Mouse (Mus musculus): ENCODE measurements around the gene Kcnip1. TPM values are rescaled to one million over a fixed set of nuclear protein-coding genes. Genes with fewer than 3 reads are reported as not detected.

The Kcnip1 gene
- polyA plus RNA-seq, 1 experiment from 2014 or later: not detected

DNA sequence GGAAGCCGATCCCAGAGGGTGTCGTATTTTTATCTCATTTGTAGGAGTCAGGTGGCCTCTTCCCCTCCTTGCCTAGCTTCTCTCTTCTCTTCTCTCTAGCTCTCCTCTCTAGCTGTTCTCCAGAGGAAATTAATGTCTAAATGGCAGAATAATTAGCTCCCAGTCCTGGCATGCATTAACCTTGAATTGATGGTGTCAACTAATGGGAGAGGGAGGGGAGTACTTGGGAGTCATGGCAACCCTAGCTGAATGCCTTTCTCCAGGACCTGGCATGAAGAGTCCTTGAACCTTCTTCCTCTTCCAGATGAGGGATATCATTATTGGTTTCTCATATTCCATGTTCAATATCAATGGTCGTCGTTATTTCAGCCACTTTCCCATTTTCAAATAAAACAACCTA, 396.3 kb downstream of the Kcnip1 start:
- WGBS: 74% methylated on average over 4 of the region's 4 CpGs
- H3K9me3 ChIP-seq (replicated peaks): no peaks in the 10 kb centered on the region
- H3K4me2 ChIP-seq: no peak overlapping the region
- no peak overlapping the region for H3K9ac ChIP-seq
- H3K4me1 ChIP-seq (replicated peaks): no peaks in the 10 kb centered on the region
- H3K4me3 ChIP-seq: no peak overlapping the region
- no peak overlapping the region for H3K27ac ChIP-seq
- no peak for ATAC-seq (replicated peaks; ENCODE audit: insufficient number of reproducible peaks, insufficient read depth, low FRiP score, low read depth)
- no peaks in the 10 kb centered on the region for H3K36me3 ChIP-seq
- no peaks in the 10 kb centered on the region for H3K27me3 ChIP-seq

DNA sequence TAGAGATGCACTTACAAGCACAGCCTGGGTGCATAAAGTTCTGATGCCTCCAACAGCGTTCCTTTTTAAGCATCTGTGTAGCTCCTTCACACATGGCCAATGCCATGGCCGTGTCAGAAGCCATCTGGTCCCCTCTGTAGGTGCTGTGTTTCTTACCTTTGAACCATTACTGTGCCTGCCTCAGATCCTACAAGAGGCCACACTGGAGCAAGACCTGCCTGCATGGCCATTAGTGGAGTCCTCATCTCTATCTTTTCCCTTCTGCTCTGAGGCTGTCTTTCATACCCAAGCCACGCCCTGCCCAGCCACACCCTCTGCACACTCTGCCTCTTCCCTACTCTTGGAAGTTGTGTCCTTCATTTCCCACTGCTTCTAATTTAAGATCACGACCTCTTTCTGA, 400.1 kb downstream of the Kcnip1 start:
- 77% methylated on average over 4 of the region's 4 CpGs for WGBS
- no peak overlapping the region for H3K4me2 ChIP-seq

GRCm38 (mm10) chr11:33590771-33591170, 402.2 kb downstream of the Kcnip1 start:
- H3K36me3 ChIP-seq: no peaks in the 10 kb centered on the region
- H3K4me1 ChIP-seq (replicated peaks): no peaks in the 10 kb centered on the region
- H3K9me3 ChIP-seq (replicated peaks): no peaks in the 10 kb centered on the region
- no peak for ATAC-seq (replicated peaks; ENCODE audit: insufficient number of reproducible peaks, insufficient read depth, low FRiP score, low read depth)
- no peak overlapping the region for H3K27ac ChIP-seq
- 82% methylated on average over 3 of the region's 3 CpGs for WGBS
- no peak overlapping the region for H3K9ac ChIP-seq
- no peaks in the 10 kb centered on the region for H3K27me3 ChIP-seq
- H3K4me2 ChIP-seq: no peak overlapping the region
- H3K4me3 ChIP-seq: no peak overlapping the region

More for the DNA sequence above, 400.1 kb downstream of the Kcnip1 start:
- no peak for ATAC-seq (replicated peaks; ENCODE audit: insufficient number of reproducible peaks, insufficient read depth, low FRiP score, low read depth)
- no peak overlapping the region for H3K27ac ChIP-seq
- H3K4me3 ChIP-seq: no peak overlapping the region
- no peaks in the 10 kb centered on the region for H3K9me3 ChIP-seq (replicated peaks)
- H3K4me1 ChIP-seq (replicated peaks): no peaks in the 10 kb centered on the region
- H3K27me3 ChIP-seq: no peaks in the 10 kb centered on the region
- H3K36me3 ChIP-seq: no peaks in the 10 kb centered on the region
- H3K9ac ChIP-seq: no peak overlapping the region

DNA sequence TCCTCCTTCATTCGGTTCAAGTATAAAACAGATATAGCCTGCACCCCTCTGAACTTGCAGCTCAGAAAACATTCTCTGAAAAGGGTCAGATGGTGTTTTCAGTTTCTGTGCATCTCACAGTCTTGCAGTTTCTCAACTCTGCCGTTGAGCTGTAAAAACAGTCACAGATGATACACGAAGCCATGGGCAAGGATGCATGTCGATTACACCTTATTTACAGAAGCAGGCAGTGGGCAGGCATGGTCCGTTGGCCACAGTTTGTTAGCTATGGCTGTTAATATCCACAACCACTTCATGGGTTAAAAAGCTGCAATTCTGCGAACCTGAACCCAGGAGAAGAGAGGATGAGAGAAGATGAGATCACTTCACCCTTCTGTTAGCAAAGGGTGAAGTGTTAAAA, 406.3 kb downstream of the Kcnip1 start:
- no peak for ATAC-seq (replicated peaks; ENCODE audit: insufficient number of reproducible peaks, insufficient read depth, low FRiP score, low read depth)
- H3K27ac ChIP-seq: no peak overlapping the region
- H3K4me1 ChIP-seq (replicated peaks): no peaks in the 10 kb centered on the region
- H3K9me3 ChIP-seq (replicated peaks): no peaks in the 10 kb centered on the region
- no peaks in the 10 kb centered on the region for H3K36me3 ChIP-seq
- no peaks in the 10 kb centered on the region for H3K27me3 ChIP-seq
- no peak overlapping the region for H3K9ac ChIP-seq
- no peak overlapping the region for H3K4me2 ChIP-seq
- WGBS: 76% methylated on average over 6 of the region's 6 CpGs
- H3K4me3 ChIP-seq: no peak overlapping the region

- no peak for ATAC-seq (replicated peaks; ENCODE audit: insufficient number of reproducible peaks, insufficient read depth, low FRiP score, low read depth)
Measured at GRCm38 (mm10) chr11:33579621-33580020, 413.3 kb downstream of the Kcnip1 start.

More at GRCm38 (mm10) chr11:33579621-33580020, 413.3 kb downstream of the Kcnip1 start:
- H3K4me1 ChIP-seq (replicated peaks): no peaks in the 10 kb centered on the region
- H3K36me3 ChIP-seq: no peaks in the 10 kb centered on the region
- 20% methylated on average over 3 of the region's 3 CpGs for WGBS
- H3K9me3 ChIP-seq (replicated peaks): no peaks in the 10 kb centered on the region
- no peak overlapping the region for H3K9ac ChIP-seq
- no peaks in the 10 kb centered on the region for H3K27me3 ChIP-seq
- H3K4me3 ChIP-seq: no peak overlapping the region
- no peak overlapping the region for H3K27ac ChIP-seq
- no peak overlapping the region for H3K4me2 ChIP-seq

Other genes with a start within 250 kb of the Kcnip1 start
- 1.3 and 1.5 TPM in 2 replicates for gene Kcnmb1, start 30.1 kb downstream of the Kcnip1 start, polyA plus RNA-seq (2015; fragmentation: Nextera tagmentation; extraction: Ambion mirVana)
- gene Lcp2, start 53.8 kb upstream of the Kcnip1 start, polyA plus RNA-seq (2015; fragmentation: Nextera tagmentation; extraction: Ambion mirVana): 2.3 and 6.4 TPM in 2 replicates
- gene 4930469K13Rik, start 105.4 kb upstream of the Kcnip1 start, polyA plus RNA-seq (2015; fragmentation: Nextera tagmentation; extraction: Ambion mirVana): not detected in 2 replicates
- gene Foxi1, start 214.9 kb upstream of the Kcnip1 start, polyA plus RNA-seq (2015; fragmentation: Nextera tagmentation; extraction: Ambion mirVana): not detected in 2 replicates

Measured in heart, embryonic 15.5 days (tissue).